Mouse (Mus musculus) midbrain, embryonic 11.5 days (tissue): ENCODE measurements at regions not wholly inside any gene's neighbourhood (a gene's known extent, or its start where the extent isn't known, plus 50 kb on each side); places are given as distances from the start of the nearest gene placed in this dataset.

Experiments used
- ATAC-seq: fragments of 200-750 bp; cut with Nextera tagmentation; 2 replicates; pipeline ENCODE4 v1.8.0; 2017; ENCODE audit warnings: moderate TSS enrichment, moderate library complexity; ENCODE audit not compliant: low FRiP score
- DNase-seq: peaks from one replicate; pipeline ENCODE4 v3.0.0; 2015; ENCODE audit warnings: low spot score; ENCODE audit errors: missing footprints
- H3K27ac ChIP-seq: fragments of 300-500 bp; sonication (generic); 2 replicates; pipeline ENCODE4 v1.5.1; 2014; ENCODE audit warnings: low read depth, low read length
- H3K27me3 ChIP-seq: fragments of 300-500 bp; sonication (generic); 2 replicates; pipeline ENCODE4 v1.6.1; 2014; ENCODE audit warnings: mild to moderate bottlenecking, low read length, moderate library complexity, mixed read lengths; ENCODE audit not compliant: control insufficient read depth, insufficient read depth
- H3K36me3 ChIP-seq: fragments of 300-500 bp; sonication (generic); 2 replicates; pipeline ENCODE4 v1.6.1; 2014; ENCODE audit warnings: mild to moderate bottlenecking, low read length, moderate library complexity, mixed read lengths; ENCODE audit not compliant: control insufficient read depth, insufficient read depth
- H3K4me1 ChIP-seq: fragments of 300-500 bp; sonication (generic); 2 replicates; pipeline ENCODE4 v1.6.1; 2014; ENCODE audit warnings: low read length; ENCODE audit not compliant: control insufficient read depth, insufficient read depth
- H3K4me2 ChIP-seq: fragments of 300-500 bp; sonication (generic); 2 replicates; pipeline ENCODE4 v1.6.1; 2014; ENCODE audit warnings: mild to moderate bottlenecking, moderate library complexity
- H3K4me3 ChIP-seq: fragments of 300-500 bp; sonication (generic); 2 replicates; pipeline ENCODE4 v1.5.1; 2014; ENCODE audit warnings: low read depth, low read length
- H3K9ac ChIP-seq: fragments of 300-500 bp; sonication (generic); 2 replicates; pipeline ENCODE4 v1.6.1; 2014; ENCODE audit warnings: low read length
- H3K9me3 ChIP-seq: fragments of 300-500 bp; sonication (generic); 2 replicates; pipeline ENCODE4 v1.6.1; 2016; ENCODE audit warnings: low read length; ENCODE audit not compliant: control insufficient read depth
- WGBS: fragments of 180-500 bp; shearing (Covaris S2); extraction: QIAGEN DNeasy Blood & Tissue Kit; methylation state at CpG from one replicate; pipeline ENCODE4 v1.1.7; 2014; 5-methylcytosine and 5-hydroxymethylcytosine counted together

DNA sequence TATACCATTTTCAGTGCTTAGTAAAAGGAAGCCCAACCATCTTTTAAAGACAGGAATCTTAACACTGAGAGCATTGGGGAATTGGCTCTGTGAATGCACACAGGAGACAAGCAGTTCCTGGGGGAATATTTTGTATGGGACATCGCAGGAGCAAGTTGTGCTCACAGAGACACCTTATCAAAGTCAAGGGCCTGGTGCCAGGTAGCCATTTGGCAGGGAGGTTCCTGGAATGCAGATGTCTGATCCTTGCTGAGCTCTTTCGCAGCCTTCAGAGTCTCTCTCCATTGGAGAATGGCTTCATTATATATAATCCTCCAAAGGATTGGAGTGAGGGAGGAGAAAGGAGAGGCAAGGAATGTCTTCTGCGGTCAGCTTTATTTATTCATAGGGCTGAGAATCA is 62.6 kb upstream of the Dock1 start:
- 71% methylated on average over 3 of the region's 3 CpGs for WGBS

DNA sequence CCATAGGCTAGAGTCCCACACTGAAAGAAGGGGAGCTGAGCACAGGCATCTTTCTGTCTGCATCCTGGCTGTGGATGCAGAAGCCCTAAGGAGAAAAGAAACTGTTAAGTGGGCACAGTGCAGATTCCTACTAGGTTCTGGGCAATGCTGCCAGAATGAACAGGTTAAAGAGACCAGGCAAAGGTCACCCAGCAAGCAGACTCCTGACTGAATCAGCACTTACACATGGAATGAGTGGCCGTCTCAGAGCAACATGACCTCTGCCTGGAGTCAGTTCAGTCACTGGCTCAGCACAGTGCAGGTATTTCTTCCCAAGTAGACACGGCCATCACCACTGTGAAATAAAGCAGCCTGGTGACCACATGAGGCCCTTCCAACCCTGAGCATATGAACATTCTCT is 60.3 kb upstream of the Dock1 start:
- Histone ChIP-seq H3K4me1 (no peaks in the 10 kb centered on the region), H3K27me3 (no peaks in the 10 kb centered on the region), H3K9ac (no peak overlapping the region), H3K4me3 (no peak overlapping the region), H3K4me2 (no peak overlapping the region), H3K27ac (no peak overlapping the region), H3K36me3 (no peaks in the 10 kb centered on the region), H3K9me3 (no peaks in the 10 kb centered on the region)
- WGBS: 81% methylated on average over 2 of the region's 2 CpGs
- ATAC-seq (no peak), DNase-seq (no peak)

More for the DNA sequence above, 62.6 kb upstream of the Dock1 start:
- H3K9me3 ChIP-seq: no peaks in the 10 kb centered on the region
- no peak for ATAC-seq
- H3K27me3 ChIP-seq: no peaks in the 10 kb centered on the region
- H3K4me2 ChIP-seq: no peak overlapping the region
- H3K36me3 ChIP-seq: no peaks in the 10 kb centered on the region
- no peak overlapping the region for H3K9ac ChIP-seq
- no peak for DNase-seq
- no peaks in the 10 kb centered on the region for H3K4me1 ChIP-seq
- no peak overlapping the region for H3K27ac ChIP-seq
- no peak overlapping the region for H3K4me3 ChIP-seq

DNA sequence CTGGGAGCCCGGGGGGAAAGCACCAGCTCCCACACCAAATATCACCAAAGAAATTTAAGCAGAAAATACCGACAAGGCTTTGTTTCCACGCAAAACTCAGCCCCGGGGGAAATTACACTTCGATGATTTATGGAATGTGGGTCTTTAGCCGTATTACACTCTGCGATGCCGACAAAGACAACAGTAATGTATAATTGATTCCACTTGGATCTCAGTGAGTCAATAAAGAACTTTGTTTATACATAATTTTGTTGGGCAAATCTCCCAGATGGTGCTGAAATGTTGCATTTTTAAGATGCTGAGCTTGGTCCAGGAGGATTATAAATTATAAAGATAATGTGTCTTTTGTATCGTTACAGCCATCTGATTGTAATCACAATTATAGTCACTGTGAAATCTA is 59.1 kb upstream of the Dock1 start:
- ATAC-seq (no peak), DNase-seq (no peak)
- Histone ChIP-seq H3K27me3 (no peaks in the 10 kb centered on the region), H3K4me3 (no peak overlapping the region), H3K36me3 (no peaks in the 10 kb centered on the region), H3K4me1 (no peaks in the 10 kb centered on the region), H3K9ac (no peak overlapping the region), H3K27ac (no peak overlapping the region), H3K4me2 (no peak overlapping the region), H3K9me3 (no peaks in the 10 kb centered on the region)
- 87% methylated on average over 9 of the region's 9 CpGs for WGBS

DNA sequence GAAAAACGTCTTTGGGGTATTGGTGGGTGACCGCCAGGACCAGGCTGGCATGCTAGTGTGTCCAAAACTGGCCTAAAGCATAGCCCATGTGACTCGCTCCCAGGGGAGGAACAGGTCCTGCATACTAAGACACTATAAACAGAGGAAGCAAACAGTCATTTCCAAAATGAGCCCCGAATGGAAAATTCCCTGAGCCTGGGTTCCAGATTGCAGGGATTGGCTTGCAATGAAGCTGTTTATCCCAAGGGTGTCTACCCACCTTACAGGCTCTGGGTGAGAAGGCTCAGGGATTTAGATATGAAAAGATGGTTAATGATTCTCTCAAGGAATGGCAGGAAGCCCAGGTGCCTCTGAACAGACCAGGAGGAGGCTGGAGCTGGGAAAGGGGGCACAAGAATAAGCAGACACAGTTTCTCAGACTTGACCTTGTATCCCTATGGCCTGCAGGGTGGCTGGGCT is 58.2 kb upstream of the Dock1 start:
- no peak overlapping the region for H3K4me2 ChIP-seq
- no peaks in the 10 kb centered on the region for H3K9me3 ChIP-seq
- H3K36me3 ChIP-seq: no peaks in the 10 kb centered on the region
- H3K4me1 ChIP-seq: no peaks in the 10 kb centered on the region
- DNase-seq (no peak), ATAC-seq (no peak)
- no peaks in the 10 kb centered on the region for H3K27me3 ChIP-seq
- H3K9ac ChIP-seq: no peak overlapping the region
- H3K27ac ChIP-seq: no peak overlapping the region
- WGBS: 82% methylated on average over 4 of the region's 4 CpGs
- H3K4me3 ChIP-seq: no peak overlapping the region

DNA sequence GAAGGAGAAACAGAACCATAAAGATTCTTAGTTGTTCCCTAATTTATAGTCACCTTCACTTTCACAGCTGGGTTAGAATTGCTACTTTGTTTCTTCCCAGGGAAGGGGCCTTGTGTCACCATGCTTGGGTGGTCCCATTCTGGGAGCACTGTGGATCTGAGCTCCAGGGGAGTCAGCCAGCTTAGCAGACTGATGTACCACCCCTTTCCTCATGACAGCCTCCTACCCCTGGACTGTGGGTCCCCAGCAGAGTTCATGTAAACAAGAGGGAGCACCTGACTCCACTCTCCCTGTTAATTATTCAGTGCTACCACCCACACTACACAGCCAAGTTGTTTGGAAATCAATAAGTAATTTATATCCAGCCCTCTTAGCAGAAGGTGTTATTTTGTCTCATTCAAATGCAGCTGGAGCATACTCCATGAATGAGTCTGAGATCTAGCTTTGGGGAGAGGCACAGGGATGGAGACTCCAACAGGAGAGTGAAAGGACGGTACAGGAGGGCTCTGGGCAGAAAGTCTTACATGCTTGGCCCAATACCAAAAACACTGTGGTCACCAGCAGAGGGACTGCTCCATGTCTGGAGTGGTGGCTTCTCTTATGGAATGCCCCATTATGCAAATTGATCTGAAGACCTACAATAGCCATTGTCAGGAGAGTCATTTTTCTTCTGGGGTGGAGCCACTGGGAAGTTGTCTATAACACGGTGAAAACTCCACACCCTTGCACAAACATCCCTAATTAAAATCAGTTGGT is 51.1 kb upstream of the Dock1 start:
- Histone ChIP-seq H3K9ac (no peak overlapping the region), H3K4me3 (no peak overlapping the region), H3K4me2 (no peak overlapping the region), H3K36me3 (no peaks in the 10 kb centered on the region), H3K9me3 (no peaks in the 10 kb centered on the region), H3K27ac (no peak overlapping the region), H3K27me3 (no peaks in the 10 kb centered on the region), H3K4me1 (no peaks in the 10 kb centered on the region)
- ATAC-seq (no peak), DNase-seq (no peak)
- 27% methylated on average over 2 of the region's 2 CpGs for WGBS

DNA sequence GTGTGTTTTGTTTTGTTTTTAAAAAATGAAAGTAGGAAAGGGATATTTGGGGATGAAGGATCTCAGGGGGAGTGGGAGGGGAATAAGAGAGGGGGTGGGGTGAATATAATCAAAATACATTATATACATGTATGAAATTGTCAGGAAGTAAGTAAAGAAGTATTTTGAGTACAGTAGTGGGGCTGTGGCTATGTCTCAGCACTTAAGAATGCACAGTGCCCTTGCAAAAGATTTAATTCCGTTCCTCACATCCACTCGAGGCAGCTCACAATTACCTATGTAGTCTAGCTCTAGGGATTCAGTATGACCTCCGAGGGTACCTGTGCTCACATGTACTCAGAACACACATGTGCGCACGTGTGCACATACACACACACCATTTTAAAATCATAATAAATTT is 50.4 kb upstream of the Dock1 start:
- H3K27ac ChIP-seq: no peak overlapping the region
- WGBS: 88% methylated on average over 5 of the region's 5 CpGs
- H3K36me3 ChIP-seq: no peaks in the 10 kb centered on the region
- no peaks in the 10 kb centered on the region for H3K4me1 ChIP-seq
- H3K27me3 ChIP-seq: no peaks in the 10 kb centered on the region
- DNase-seq: no peak
- H3K9me3 ChIP-seq: no peaks in the 10 kb centered on the region
- no peak overlapping the region for H3K4me3 ChIP-seq
- H3K9ac ChIP-seq: no peak overlapping the region
- ATAC-seq: no peak
- H3K4me2 ChIP-seq: no peak overlapping the region
